Mouse (Mus musculus) midbrain, embryonic 16.5 days (tissue): ENCODE results near the gene Mical2. TPM values are rescaled to one million over a fixed set of nuclear protein-coding genes. Genes with fewer than 3 reads are reported as not detected.

Experiments
- ATAC-seq: fragments of 200-750 bp; cut with Nextera tagmentation; 2 replicates; pipeline ENCODE4 v1.8.0; 2017; ENCODE audit warnings: moderate TSS enrichment
- H3K27ac ChIP-seq: fragments of 300-500 bp; sonication (generic); 2 replicates; pipeline ENCODE4 v1.5.1; 2014; ENCODE audit warnings: mild to moderate bottlenecking, low read length, mixed read lengths
- H3K27me3 ChIP-seq: fragments of 300-500 bp; sonication (generic); 2 replicates; pipeline ENCODE4 v1.6.1; 2014; ENCODE audit warnings: low read depth, low read length, mixed read lengths; ENCODE audit not compliant: control insufficient read depth, insufficient read depth
- H3K36me3 ChIP-seq: fragments of 300-500 bp; sonication (generic); 2 replicates; pipeline ENCODE4 v1.6.1; 2014; ENCODE audit warnings: mild to moderate bottlenecking, low read length, moderate library complexity, mixed read lengths; ENCODE audit not compliant: control insufficient read depth, insufficient read depth
- H3K4me1 ChIP-seq: fragments of 300-500 bp; sonication (generic); 2 replicates; pipeline ENCODE4 v1.6.1; 2014; ENCODE audit warnings: mild to moderate bottlenecking, low read length, mixed read lengths; ENCODE audit not compliant: control insufficient read depth, insufficient read depth
- H3K4me2 ChIP-seq: fragments of 300-500 bp; sonication (generic); 2 replicates; pipeline ENCODE4 v1.6.1; 2014; ENCODE audit warnings: mild to moderate bottlenecking, low read length, mixed read lengths
- H3K4me3 ChIP-seq: fragments of 300-500 bp; sonication (generic); 2 replicates; pipeline ENCODE4 v1.5.1; 2014; ENCODE audit warnings: low read depth, mild to moderate bottlenecking, low read length, moderate library complexity, mixed read lengths
- H3K9ac ChIP-seq: fragments of 300-500 bp; sonication (generic); 2 replicates; pipeline ENCODE4 v1.6.1; 2014; ENCODE audit warnings: low read depth, low read length, mixed read lengths
- H3K9me3 ChIP-seq: fragments of 300-500 bp; sonication (generic); replicated peaks from 2 replicates; pipeline ENCODE4 v1.6.1; 2014; ENCODE audit warnings: mild to moderate bottlenecking, low read length, mixed read lengths; ENCODE audit not compliant: control insufficient read depth, poor library complexity, severe bottlenecking
- WGBS: fragments of 180-500 bp; shearing (Covaris S2); extraction: QIAGEN DNeasy Blood & Tissue Kit; methylation state at CpG from one replicate; pipeline ENCODE4 v1.1.7; 2014; 5-methylcytosine and 5-hydroxymethylcytosine counted together
- polyA plus RNA-seq: library from polyadenylated mRNA; unstranded; fragments of >200 nt; fragmentation: Nextera tagmentation; extraction: Ambion mirVana; gene quantifications from 2 replicates; pipeline ENCODE4 v1.2.1, GENCODE M21; 2015

The Mical2 gene
- polyA plus RNA-seq, 1 experiment from 2014 or later, result 5.1 TPM

DNA sequence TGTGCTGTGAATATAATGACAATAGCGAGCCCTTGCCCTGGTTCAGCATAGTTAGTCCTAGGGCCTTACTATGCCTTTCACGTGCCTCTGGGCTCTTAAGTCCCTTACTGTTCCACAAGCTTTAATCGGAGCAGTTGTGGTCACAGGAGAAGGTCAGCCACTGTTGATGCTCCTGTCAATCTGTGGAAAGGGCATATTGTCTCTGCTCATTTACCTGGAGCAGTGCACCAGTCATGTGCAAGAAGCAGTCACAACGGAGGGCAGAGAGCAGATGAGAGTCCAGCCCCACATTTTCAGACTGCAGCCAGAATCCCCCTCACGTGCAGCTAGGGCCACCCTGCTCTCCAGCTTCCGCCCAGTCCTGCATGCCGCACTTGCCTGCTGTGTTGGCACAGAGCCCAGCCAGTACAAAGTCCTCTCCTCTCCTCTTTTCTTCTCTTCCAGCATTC is 128.9 kb downstream of the Mical2 start:
- no peaks in the 10 kb centered on the region for H3K36me3 ChIP-seq
- ATAC-seq, result peak; percentile 80
- no peaks in the 10 kb centered on the region for H3K27me3 ChIP-seq
- no peaks in the 10 kb centered on the region for H3K9me3 ChIP-seq
- H3K4me3 ChIP-seq, result no peak overlapping the region
- 10% methylated on average over 7 of the region's 7 CpGs for WGBS
- H3K4me2 ChIP-seq, result no peak overlapping the region
- peaks cover 8% of the 10 kb centered on the region for H3K4me1 ChIP-seq
- no peak overlapping the region; the same call in 1 of the 2 replicates for H3K9ac ChIP-seq
- H3K27ac ChIP-seq, result 0 out of 2 replicates have a peak overlapping the region, but pooled peaks have one; percentile 35

DNA sequence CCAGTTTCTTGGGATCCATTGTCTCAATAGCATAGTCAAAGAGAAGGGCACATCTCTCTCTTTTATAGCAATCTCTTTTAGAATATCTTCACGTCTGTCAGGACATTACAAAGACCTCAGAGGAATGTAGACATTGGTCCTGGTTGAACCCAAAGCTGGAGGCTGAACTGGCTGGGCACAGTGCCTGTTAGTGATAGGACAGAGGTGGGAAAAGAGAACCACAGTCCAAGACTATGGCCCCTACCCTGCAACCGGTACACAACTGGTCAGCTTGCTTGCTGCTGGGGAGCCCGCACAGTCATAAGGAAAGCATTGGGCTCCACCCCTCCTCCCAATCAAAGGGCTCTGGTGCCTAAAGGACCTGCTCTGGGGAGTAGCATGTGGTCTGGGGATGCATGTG is 133.9 kb downstream of the Mical2 start:
- Histone ChIP-seq H3K4me2 (no peak overlapping the region), H3K4me1 (peaks cover 6% of the 10 kb centered on the region), H3K27me3 (no peaks in the 10 kb centered on the region), H3K9ac (no peak overlapping the region), H3K4me3 (no peak overlapping the region), H3K36me3 (no peaks in the 10 kb centered on the region), H3K27ac (no peak overlapping the region), H3K9me3 (no peaks in the 10 kb centered on the region)
- no peak for ATAC-seq
- WGBS, result 86% methylated on average over 3 of the region's 3 CpGs

DNA sequence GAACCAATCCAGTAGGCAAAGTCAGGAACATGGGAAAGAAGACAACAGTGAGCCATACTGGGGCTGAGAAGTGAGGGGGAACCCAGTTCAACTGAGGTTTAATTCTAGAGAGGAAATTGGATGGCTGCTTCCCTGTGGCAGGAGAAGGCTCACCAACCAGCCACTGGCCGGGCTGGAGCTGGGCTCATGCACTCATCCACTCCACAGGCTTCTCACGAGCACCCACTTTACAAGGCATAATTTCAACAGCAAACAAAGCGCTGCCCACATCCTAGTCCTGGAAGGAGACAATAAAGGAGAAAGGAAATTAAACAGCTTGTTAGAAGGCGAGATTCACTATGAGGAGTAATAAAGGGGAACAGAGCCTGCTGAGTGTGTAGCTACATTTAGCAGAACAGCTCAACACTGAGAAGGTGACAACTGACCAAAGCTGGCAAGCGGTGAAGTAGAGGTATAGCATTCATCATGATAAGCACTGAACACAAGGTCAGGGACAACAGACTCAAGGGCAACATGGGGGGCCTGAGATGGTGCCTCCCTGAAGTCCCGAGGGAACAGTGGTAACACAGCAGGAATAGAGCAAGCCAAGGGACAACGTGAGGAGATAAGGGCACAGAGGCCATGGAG is 137.0 kb downstream of the Mical2 start:
- no peaks in the 10 kb centered on the region for H3K9me3 ChIP-seq
- H3K27me3 ChIP-seq, result no peaks in the 10 kb centered on the region
- no peaks in the 10 kb centered on the region for H3K36me3 ChIP-seq
- H3K9ac ChIP-seq, result no peak overlapping the region
- H3K4me2 ChIP-seq, result no peak overlapping the region
- no peak for ATAC-seq
- 79% methylated on average over 7 of the region's 7 CpGs for WGBS
- H3K27ac ChIP-seq, result no peak overlapping the region
- no peaks in the 10 kb centered on the region for H3K4me1 ChIP-seq
- no peak overlapping the region for H3K4me3 ChIP-seq

DNA sequence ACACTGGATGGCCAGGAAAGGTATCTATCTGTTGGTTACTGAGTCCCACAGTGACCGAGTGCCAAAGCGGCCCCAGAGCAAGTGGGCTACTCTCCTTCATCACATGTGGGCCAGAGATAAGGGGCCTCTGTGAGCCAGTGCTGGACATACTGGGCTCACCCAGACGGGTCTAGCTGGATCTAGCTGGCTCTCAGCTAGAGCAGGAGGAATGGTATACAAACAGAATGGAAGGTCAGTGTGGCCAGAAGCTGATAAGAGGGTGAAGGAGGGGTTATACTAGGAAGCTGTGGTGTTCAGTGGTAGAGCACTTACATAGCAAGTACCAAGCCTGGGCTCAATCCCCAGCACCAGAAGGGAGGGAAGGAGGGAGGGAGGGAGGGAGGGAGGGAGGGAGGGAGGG is 140.2 kb downstream of the Mical2 start:
- no peaks in the 10 kb centered on the region for H3K36me3 ChIP-seq
- no peaks in the 10 kb centered on the region for H3K27me3 ChIP-seq
- no peak overlapping the region for H3K4me2 ChIP-seq
- no peaks in the 10 kb centered on the region for H3K9me3 ChIP-seq
- no peak overlapping the region for H3K4me3 ChIP-seq
- H3K4me1 ChIP-seq, result no peaks in the 10 kb centered on the region; the same call in 1 of the 2 replicates
- no peak overlapping the region for H3K27ac ChIP-seq
- 77% methylated on average over 3 of the region's 3 CpGs for WGBS
- ATAC-seq, result no peak
- no peak overlapping the region for H3K9ac ChIP-seq

DNA sequence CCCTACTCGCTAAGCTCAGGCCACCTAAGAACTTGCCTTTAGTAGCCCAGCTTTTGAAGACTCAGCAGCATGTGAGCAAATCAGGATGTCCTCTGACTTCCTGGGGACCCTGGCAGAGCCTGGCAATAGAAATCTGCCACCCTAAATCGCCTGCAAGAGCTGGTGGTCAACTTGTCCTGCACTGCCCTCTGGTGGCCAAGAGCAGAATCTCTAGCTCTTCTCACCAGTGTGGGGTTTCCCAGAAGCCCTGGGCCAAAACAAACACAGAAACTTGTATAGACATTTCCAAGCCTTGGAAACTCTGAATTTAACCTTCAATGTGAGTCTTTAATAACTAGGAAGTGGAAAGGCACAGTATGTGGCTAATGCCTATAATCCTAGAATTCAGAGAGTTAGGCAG is 143.4 kb downstream of the Mical2 start:
- H3K27ac ChIP-seq, result no peak overlapping the region
- no peak; the same call in 1 of the 2 replicates for ATAC-seq
- H3K4me1 ChIP-seq, result no peaks in the 10 kb centered on the region; the same call in 1 of the 2 replicates
- 33% methylated on average over 2 of the region's 2 CpGs for WGBS
- H3K27me3 ChIP-seq, result no peaks in the 10 kb centered on the region
- no peak overlapping the region for H3K4me2 ChIP-seq
- no peak overlapping the region for H3K4me3 ChIP-seq
- no peak overlapping the region for H3K9ac ChIP-seq
- no peaks in the 10 kb centered on the region for H3K9me3 ChIP-seq
- no peaks in the 10 kb centered on the region for H3K36me3 ChIP-seq

GRCm38 (mm10) chr7:112369977-112370376 is 144.3 kb downstream of the Mical2 start:
- ATAC-seq, result no peak
- Histone ChIP-seq H3K9me3 (no peaks in the 10 kb centered on the region), H3K9ac (no peak overlapping the region), H3K4me1 (no peaks in the 10 kb centered on the region; the same call in 1 of the 2 replicates), H3K36me3 (no peaks in the 10 kb centered on the region), H3K4me3 (no peak overlapping the region), H3K27ac (no peak overlapping the region), H3K4me2 (no peak overlapping the region), H3K27me3 (no peaks in the 10 kb centered on the region)
- WGBS, result 80% methylated on average over 3 of the region's 3 CpGs

DNA sequence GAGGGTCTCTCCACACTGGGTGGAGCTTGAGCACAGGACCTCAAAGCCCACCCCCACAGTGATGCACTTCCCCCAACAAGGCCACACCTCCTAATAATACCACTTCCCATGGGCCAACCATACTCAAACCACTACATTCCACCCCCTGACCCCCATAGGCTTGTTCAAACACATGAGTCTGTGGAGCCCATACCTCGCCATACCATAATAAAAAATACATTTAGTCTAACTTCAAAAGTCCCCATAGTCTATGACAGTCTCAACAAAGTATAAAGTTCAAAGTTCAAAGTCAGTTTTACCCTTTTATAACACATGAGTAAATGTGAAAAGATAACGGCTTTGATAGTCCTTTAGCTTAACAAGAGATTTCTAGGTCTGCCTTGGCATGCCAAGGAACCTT is 145.7 kb downstream of the Mical2 start:
- H3K9ac ChIP-seq, result no peak overlapping the region
- H3K4me1 ChIP-seq, result no peaks in the 10 kb centered on the region; the same call in 1 of the 2 replicates
- H3K4me2 ChIP-seq, result no peak overlapping the region
- ATAC-seq, result no peak
- no peaks in the 10 kb centered on the region for H3K36me3 ChIP-seq
- 81% methylated on average over 2 of the region's 2 CpGs for WGBS
- H3K27ac ChIP-seq, result no peak overlapping the region
- no peaks in the 10 kb centered on the region for H3K27me3 ChIP-seq
- no peak overlapping the region for H3K4me3 ChIP-seq
- no peaks in the 10 kb centered on the region for H3K9me3 ChIP-seq

- no peak overlapping the region for H3K9ac ChIP-seq
- no peaks in the 10 kb centered on the region for H3K27me3 ChIP-seq
- no peaks in the 10 kb centered on the region for H3K9me3 ChIP-seq
- H3K27ac ChIP-seq, result no peak overlapping the region
- H3K4me1 ChIP-seq, result no peaks in the 10 kb centered on the region
- no peak overlapping the region for H3K4me3 ChIP-seq
- no peaks in the 10 kb centered on the region for H3K36me3 ChIP-seq
- ATAC-seq, result no peak
- no peak overlapping the region for H3K4me2 ChIP-seq
- WGBS, result 88% methylated on average over 5 of the region's 5 CpGs
Measured at GRCm38 (mm10) chr7:112374035-112374434, 148.4 kb downstream of the Mical2 start.

DNA sequence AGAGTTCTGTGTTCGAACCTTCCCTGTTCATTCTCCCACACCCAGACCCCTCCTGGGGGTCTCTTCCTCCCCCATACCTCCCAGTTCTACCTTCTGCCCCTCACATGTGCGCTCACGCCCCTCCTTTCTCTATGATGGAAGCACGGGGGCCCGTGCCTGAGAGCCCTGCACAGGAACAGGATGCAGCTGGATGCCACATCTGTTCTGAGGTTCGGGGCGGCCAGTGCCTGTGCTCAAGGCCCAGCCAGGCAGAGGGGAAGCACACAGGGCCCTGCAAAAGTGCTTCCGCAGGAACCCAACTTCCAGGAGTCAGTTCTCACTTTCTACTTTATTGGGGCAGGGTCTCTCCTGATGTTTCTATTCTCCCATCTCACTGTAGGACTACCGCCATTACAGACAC is 149.4 kb downstream of the Mical2 start:
- no peaks in the 10 kb centered on the region for H3K36me3 ChIP-seq
- no peak overlapping the region for H3K4me2 ChIP-seq
- no peaks in the 10 kb centered on the region for H3K27me3 ChIP-seq
- no peak for ATAC-seq
- H3K4me3 ChIP-seq, result no peak overlapping the region
- H3K4me1 ChIP-seq, result no peaks in the 10 kb centered on the region
- H3K9ac ChIP-seq, result no peak overlapping the region
- 86% methylated on average over 9 of the region's 9 CpGs for WGBS
- H3K27ac ChIP-seq, result no peak overlapping the region
- H3K9me3 ChIP-seq, result no peaks in the 10 kb centered on the region
